Mouse (Mus musculus) lung, postnatal 36 days (tissue): Measurements from ENCODE around the gene Sars2.
A peak's percentile ranks its signal among the peaks of the same experiment; 100 is the strongest.
"Not testable (repeated sequence)": the region's sequence is repeated elsewhere in the genome, so short reads cannot be mapped to it uniquely, and the experiment has no call there.

Experiments
- DNase-seq: peaks from one replicate; pipeline ENCODE4 v3.0.0; 2022; ENCODE audit warnings: mixed read lengths

Sars2 gene

GRCm38 (mm10) chr7:28741709-28742438 lies at the start of gene Sars2, which contains the start of gene Mrps12:
Gene Sars2 (plus strand): TSS chr7:28741992.
Gene Mrps12 (minus strand): TSS chr7:28741820.
- DNase-seq: peak; percentile 99

GRCm38 (mm10) chr7:28692545-28693320 lies 49.1 kb upstream of the Sars2 start, which contains the start of gene Fbxo27:
Gene Fbxo27 (plus strand): TSS chr7:28692849.
- no peak for DNase-seq

GRCm38 (mm10) chr7:28693321-28693966 lies 48.3 kb upstream of the Sars2 start:
- peak; percentile 94 for DNase-seq

DNA sequence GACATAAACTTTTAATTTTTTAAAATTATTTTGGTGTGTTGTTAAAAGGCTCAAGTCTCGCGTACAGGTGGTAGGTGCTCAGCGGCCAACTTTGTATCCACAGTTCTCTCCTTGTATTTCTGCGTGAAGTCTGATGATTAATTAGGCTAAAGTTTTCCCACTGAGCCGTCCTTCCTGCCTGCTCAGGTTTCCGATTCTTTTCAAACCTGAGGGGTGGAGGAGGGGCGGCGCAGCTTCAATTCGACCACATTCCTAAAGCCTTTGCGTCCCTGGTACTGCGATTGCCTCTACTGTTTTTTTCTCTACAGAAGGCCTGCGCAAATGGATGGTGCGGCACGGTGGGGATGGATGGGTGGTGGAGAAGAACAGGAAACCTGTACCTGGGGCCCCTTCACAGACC lies 47.4 kb upstream of the Sars2 start:
- no peak for DNase-seq

- DNase-seq: no peak
These were observed 46.8 kb upstream of the Sars2 start for GRCm38 (mm10) chr7:28694966-28695511.

DNA sequence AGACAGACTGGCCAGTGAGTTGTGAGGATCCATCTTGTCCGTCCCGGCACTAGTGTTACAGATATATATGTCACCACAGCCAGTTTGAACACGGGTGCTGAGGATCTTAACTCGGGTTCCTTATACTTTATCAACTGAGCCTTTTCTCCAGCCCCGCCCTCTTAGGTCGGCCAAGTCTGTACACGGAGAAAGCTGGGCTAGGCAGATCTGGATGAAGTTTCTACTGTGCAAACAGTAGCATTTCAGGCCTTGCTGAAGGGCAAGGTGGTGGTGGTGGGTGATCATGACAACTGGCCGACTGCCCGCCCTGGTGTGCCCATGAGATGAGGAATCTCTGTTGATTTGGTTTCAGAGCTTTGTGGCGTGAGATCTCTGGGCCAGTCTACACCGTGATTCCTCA lies 44.5 kb upstream of the Sars2 start:
- no peak for DNase-seq

DNA sequence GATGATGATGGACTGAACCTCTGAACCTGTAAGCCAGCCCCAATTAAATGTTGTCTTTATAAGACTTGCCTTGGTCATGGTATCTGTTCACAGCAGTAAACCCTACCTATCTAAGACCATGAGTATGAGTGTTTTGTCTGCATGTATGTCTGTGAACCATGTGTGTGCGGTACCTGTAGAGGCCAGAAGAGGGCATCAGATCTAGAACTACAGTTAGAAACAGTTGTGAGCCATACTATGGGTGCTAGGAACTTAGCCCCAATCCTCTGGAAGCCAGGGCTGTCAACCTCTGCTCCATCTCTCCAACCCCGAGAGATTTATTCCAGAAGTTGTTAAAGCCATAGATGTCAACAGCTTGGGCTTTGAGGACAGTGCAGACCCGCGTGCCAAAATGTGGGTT lies 41.5 kb upstream of the Sars2 start:
- DNase-seq: no peak

- DNase-seq: not testable (repeated sequence)
These were observed 40.5 kb upstream of the Sars2 start for GRCm38 (mm10) chr7:28701306-28701705.

- DNase-seq: no peak
These were observed 39.1 kb upstream of the Sars2 start for GRCm38 (mm10) chr7:28702601-28703143.

DNA sequence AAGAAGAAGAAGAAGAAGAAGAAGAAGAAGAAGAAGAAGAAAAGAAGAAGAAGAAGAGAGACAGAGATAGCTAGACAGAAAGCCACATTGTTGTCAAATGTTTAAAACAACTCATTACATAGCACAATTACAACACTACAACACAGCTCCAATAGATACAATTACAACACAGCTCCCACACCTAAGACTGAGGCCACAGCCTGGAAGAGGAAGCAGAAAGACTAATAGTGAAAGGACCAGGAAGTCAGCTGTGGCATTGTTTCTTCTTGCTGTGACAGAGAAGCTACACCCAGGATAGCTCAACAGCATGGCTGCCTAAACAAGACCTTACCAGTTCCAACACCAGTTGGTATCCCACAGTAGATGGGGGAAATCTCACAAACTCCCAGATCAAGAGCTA lies 32.3 kb upstream of the Sars2 start:
- DNase-seq: peak; percentile 17

- no peak for DNase-seq
These were observed 30.8 kb upstream of the Sars2 start for GRCm38 (mm10) chr7:28710962-28711361.

DNA sequence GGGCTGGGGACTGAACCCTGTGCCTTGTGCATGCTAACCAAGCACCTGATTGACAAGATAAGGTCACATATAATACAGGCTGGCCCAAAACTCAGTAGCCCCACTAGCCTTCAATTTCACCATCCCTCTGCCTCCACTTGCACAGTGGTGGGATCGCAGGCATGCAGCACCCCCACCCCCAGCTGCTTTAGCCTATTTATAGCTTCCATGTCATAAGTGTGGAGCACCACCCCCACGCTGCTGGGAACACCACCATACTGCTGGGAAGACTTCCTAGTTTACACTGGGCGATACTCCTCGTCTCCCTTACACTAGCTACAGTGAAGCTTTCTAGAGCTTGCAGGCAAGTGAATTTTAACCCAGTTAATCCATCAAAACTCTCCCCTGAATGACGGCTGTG lies 27.1 kb upstream of the Sars2 start:
- DNase-seq: no peak

DNA sequence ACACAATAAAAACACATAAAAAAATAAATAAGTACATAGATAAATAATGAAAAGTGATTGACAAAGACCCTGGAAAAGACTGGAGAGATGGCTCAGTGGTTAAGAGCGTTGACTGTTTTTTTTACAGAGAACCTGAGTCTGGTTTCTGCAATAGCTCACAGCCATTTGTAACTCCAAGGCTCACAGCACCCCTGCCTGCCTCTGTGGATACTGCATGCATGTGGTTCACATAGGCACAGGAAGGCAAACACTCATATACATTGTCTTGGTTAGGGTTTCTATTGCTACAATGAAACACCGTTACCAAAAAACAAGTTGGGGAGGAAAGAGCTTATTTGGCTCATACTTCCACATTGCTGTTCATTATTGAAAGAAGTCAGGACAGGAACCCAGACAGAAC lies 26.2 kb upstream of the Sars2 start:
- DNase-seq: no peak

DNA sequence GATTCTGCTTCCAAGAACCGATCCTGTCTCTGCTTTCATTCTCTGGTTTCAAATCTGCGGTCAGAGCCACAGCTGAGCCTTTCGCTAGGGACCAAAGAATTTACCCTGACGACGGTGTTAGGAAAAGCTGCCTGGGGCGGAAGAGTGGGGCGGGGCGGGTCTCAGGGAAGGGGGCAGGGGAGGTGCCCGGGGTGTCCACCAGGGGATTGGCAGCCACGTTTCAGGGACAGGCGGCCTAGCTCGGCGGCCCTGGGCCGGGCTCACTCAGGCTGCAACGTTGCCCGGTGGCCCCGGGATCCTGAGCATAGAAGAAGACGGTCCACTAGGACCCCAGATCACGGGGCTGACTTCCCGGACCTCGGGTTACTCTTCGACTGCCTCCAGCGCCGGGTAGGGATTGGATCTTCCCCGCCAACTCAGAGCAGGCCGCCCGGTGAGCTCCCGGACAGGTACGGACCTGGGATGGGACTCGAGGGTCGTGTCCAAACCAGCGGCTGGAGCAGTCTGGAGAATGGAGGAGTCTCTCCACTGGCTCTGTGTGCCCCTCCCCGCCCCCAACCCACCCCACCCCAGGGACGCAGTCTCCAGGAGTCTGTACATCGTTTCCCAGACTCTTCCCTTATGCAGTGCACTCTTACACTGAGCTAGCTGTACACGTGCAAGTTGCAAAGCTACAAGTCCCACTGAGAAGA lies 25.1 kb upstream of the Sars2 start, which contains the start of gene Fbxo17:
TSS of gene Fbxo17 (plus strand) at position 215 of the 692 bp plus-strand sequence.
- peak; percentile 72 for DNase-seq

DNA sequence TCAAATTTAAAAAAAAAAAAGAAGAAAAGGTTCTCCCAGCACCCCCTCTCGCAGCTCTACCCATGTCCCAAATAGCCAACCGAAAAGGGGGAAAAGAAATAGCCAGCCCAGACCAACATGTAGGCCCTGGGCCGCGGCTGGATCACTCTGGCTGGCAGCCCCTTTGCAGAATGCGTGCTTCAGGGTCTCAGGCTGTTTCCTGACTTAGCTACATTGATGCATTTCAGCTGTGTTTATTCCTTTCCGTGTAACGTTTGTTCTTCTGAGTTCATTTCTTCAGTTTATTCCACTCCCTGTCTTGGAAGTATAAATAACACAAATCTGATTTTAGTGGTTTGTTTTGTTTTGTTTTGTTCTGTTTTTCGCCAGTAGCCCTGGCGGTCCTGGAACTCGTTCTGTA lies 24.1 kb upstream of the Sars2 start:
- no peak for DNase-seq

DNA sequence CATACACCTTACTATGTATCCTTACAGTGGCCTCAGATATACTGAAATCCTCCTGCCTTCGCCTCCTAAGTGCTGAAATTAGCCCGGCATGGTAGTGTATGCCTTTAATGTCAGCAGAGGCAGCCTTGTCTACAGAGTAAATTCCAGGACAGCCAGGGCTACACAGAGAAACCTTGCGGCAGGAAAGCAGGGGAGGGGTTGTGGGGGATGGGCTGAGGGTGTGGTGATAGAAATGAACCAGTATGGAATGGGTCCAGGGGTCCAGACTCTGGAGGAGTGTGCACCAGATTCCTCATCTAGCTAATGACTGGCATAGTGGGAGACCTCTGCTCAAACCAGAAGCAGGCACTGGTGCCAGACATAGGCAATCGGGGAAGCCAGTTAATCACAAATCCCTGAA lies 22.6 kb upstream of the Sars2 start:
- no peak for DNase-seq

GRCm38 (mm10) chr7:28719650-28720049 lies 22.1 kb upstream of the Sars2 start:
- DNase-seq: no peak

GRCm38 (mm10) chr7:28720753-28721537 lies 20.8 kb upstream of the Sars2 start:
- no peak for DNase-seq

GRCm38 (mm10) chr7:28722079-28722478 lies 19.7 kb upstream of the Sars2 start:
- DNase-seq: no peak

GRCm38 (mm10) chr7:28724613-28725012 lies 17.2 kb upstream of the Sars2 start:
- no peak for DNase-seq

- peak; percentile 77 for DNase-seq
These were observed 15.2 kb upstream of the Sars2 start for GRCm38 (mm10) chr7:28726600-28726999.
